Comparison of ENCODE assay signal across 1 mouse cellular context in genomic region chr11:120789810-120790209, GRCm38 (mm10).
TF ChIP-seq lines count a peak whose summit lies in the region.

No protein-coding gene starts in this region.

TF ChIP-seq in MEL, 35 proteins besides CTCF, POLR2A, EP300 and RAD21:
- TF ChIP-seq POLR2AphosphoS2 (IDR thresholded peaks at IDR 0.05; ENCODE audit: low read length) (0 out of 2 replicates have a peak, but pooled peaks have one; percentile 3), SMC3 (IDR thresholded peaks at IDR 0.05; ENCODE audit: low read depth, low read length) (peak; percentile 48), MXI1 (IDR thresholded peaks at IDR 0.05; ENCODE audit: low read depth, low read length) (no peak)
